Mouse (Mus musculus): Measurements from ENCODE around the gene Cdc42bpb. TPM values are rescaled to one million over a fixed set of nuclear protein-coding genes. Genes with fewer than 3 reads are reported as not detected.

Cdc42bpb gene
- polyA plus RNA-seq, 1 experiment from 2014 or later: 35.3 TPM

GRCm38 (mm10) chr12:111396997-111397396, 19.5 kb upstream of the Cdc42bpb start:
- Histone ChIP-seq H3K27me3 (replicated peaks; ENCODE audit: control insufficient read depth, insufficient read depth, low read length) (no peaks in the 10 kb centered on the region), H3K9me3 (ENCODE audit: control insufficient read depth, low read length) (no peaks in the 10 kb centered on the region), H3K4me2 (ENCODE audit: low read length) (no peak overlapping the region), H3K27ac (ENCODE audit: low read depth, low read length) (no peak overlapping the region), H3K9ac (ENCODE audit: low read depth, low read length) (no peak overlapping the region), H3K4me1 (ENCODE audit: control insufficient read depth, insufficient read depth, low read depth, low read length) (no peaks in the 10 kb centered on the region), H3K36me3 (ENCODE audit: control insufficient read depth, insufficient read depth, low read length) (no peaks in the 10 kb centered on the region), H3K4me3 (ENCODE audit: low read length) (no peak overlapping the region)
- WGBS: 83% methylated on average over 5 of the region's 5 CpGs
- no peak for ATAC-seq

GRCm38 (mm10) chr12:111394008-111394407, 16.5 kb upstream of the Cdc42bpb start:
- Histone ChIP-seq H3K9ac (ENCODE audit: low read depth, low read length) (no peak overlapping the region), H3K9me3 (ENCODE audit: control insufficient read depth, low read length) (no peaks in the 10 kb centered on the region), H3K36me3 (ENCODE audit: control insufficient read depth, insufficient read depth, low read length) (no peaks in the 10 kb centered on the region), H3K4me3 (ENCODE audit: low read length) (no peak overlapping the region), H3K27me3 (replicated peaks; ENCODE audit: control insufficient read depth, insufficient read depth, low read length) (no peaks in the 10 kb centered on the region), H3K4me1 (ENCODE audit: control insufficient read depth, insufficient read depth, low read depth, low read length) (no peaks in the 10 kb centered on the region), H3K4me2 (ENCODE audit: low read length) (no peak overlapping the region), H3K27ac (ENCODE audit: low read depth, low read length) (no peak overlapping the region)
- ATAC-seq: no peak
- WGBS: 86% methylated on average over 6 of the region's 6 CpGs

GRCm38 (mm10) chr12:111387146-111387545, 9.6 kb upstream of the Cdc42bpb start:
- Histone ChIP-seq H3K27ac (ENCODE audit: low read depth, low read length) (no peak overlapping the region), H3K9ac (ENCODE audit: low read depth, low read length) (no peak overlapping the region), H3K36me3 (ENCODE audit: control insufficient read depth, insufficient read depth, low read length) (no peaks in the 10 kb centered on the region), H3K27me3 (replicated peaks; ENCODE audit: control insufficient read depth, insufficient read depth, low read length) (no peaks in the 10 kb centered on the region), H3K4me3 (ENCODE audit: low read length) (no peak overlapping the region), H3K9me3 (ENCODE audit: control insufficient read depth, low read length) (no peaks in the 10 kb centered on the region), H3K4me2 (ENCODE audit: low read length) (no peak overlapping the region), H3K4me1 (ENCODE audit: control insufficient read depth, insufficient read depth, low read depth, low read length) (no peaks in the 10 kb centered on the region)
- no peak for ATAC-seq
- WGBS: 89% methylated on average over 4 of the region's 4 CpGs

GRCm38 (mm10) chr12:111386642-111387120, 9.2 kb upstream of the Cdc42bpb start:
- Histone ChIP-seq H3K27me3 (replicated peaks; ENCODE audit: control insufficient read depth, insufficient read depth, low read length) (no peaks in the 10 kb centered on the region), H3K9me3 (ENCODE audit: control insufficient read depth, low read length) (no peaks in the 10 kb centered on the region), H3K9ac (ENCODE audit: low read depth, low read length) (no peak overlapping the region), H3K27ac (ENCODE audit: low read depth, low read length) (no peak overlapping the region), H3K4me3 (ENCODE audit: low read length) (no peak overlapping the region), H3K4me2 (ENCODE audit: low read length) (no peak overlapping the region), H3K36me3 (ENCODE audit: control insufficient read depth, insufficient read depth, low read length) (no peaks in the 10 kb centered on the region), H3K4me1 (ENCODE audit: control insufficient read depth, insufficient read depth, low read depth, low read length) (no peaks in the 10 kb centered on the region)
- 57% methylated on average over 8 of the region's 8 CpGs for WGBS
- no peak for ATAC-seq

- Histone ChIP-seq H3K9ac (ENCODE audit: low read depth, low read length) (no peak overlapping the region), H3K4me1 (ENCODE audit: control insufficient read depth, insufficient read depth, low read depth, low read length) (no peaks in the 10 kb centered on the region), H3K9me3 (ENCODE audit: control insufficient read depth, low read length) (no peaks in the 10 kb centered on the region), H3K27ac (ENCODE audit: low read depth, low read length) (no peak overlapping the region), H3K27me3 (replicated peaks; ENCODE audit: control insufficient read depth, insufficient read depth, low read length) (no peaks in the 10 kb centered on the region), H3K36me3 (ENCODE audit: control insufficient read depth, insufficient read depth, low read length) (no peaks in the 10 kb centered on the region), H3K4me3 (ENCODE audit: low read length) (no peak overlapping the region), H3K4me2 (ENCODE audit: low read length) (no peak overlapping the region)
- WGBS: 91% methylated on average over 13 of the region's 13 CpGs
- ATAC-seq: no peak
Measured at GRCm38 (mm10) chr12:111385883-111386641, 8.5 kb upstream of the Cdc42bpb start.

- 71% methylated on average over 12 of the region's 12 CpGs for WGBS
- H3K27me3 ChIP-seq (replicated peaks; ENCODE audit: control insufficient read depth, insufficient read depth, low read length): no peaks in the 10 kb centered on the region
- no peak overlapping the region for H3K9ac ChIP-seq (ENCODE audit: low read depth, low read length)
Measured at GRCm38 (mm10) chr12:111378812-111379211, 1.3 kb upstream of the Cdc42bpb start.

GRCm38 (mm10) chr12:111377986-111378490, 520 bp upstream of the Cdc42bpb start:
- Histone ChIP-seq H3K9ac (ENCODE audit: low read depth, low read length) (peak overlapping the region; percentile 97), H3K4me2 (ENCODE audit: low read length) (peak overlapping the region; percentile 85), H3K36me3 (ENCODE audit: control insufficient read depth, insufficient read depth, low read length) (no peaks in the 10 kb centered on the region), H3K27ac (ENCODE audit: low read depth, low read length) (peak overlapping the region; percentile 96), H3K9me3 (ENCODE audit: control insufficient read depth, low read length) (no peaks in the 10 kb centered on the region), H3K27me3 (replicated peaks; ENCODE audit: control insufficient read depth, insufficient read depth, low read length) (no peaks in the 10 kb centered on the region), H3K4me3 (ENCODE audit: low read length) (peak overlapping the region; percentile 100), H3K4me1 (ENCODE audit: control insufficient read depth, insufficient read depth, low read depth, low read length) (peaks cover 22% of the 10 kb centered on the region)
- 0% methylated on average over 30 of the region's 32 CpGs for WGBS
- peak; percentile 78 for ATAC-seq

More at GRCm38 (mm10) chr12:111378812-111379211, 1.3 kb upstream of the Cdc42bpb start:
- peak overlapping the region; percentile 85 for H3K4me2 ChIP-seq (ENCODE audit: low read length)
- ATAC-seq: no peak
- no peaks in the 10 kb centered on the region for H3K9me3 ChIP-seq (ENCODE audit: control insufficient read depth, low read length)
- H3K36me3 ChIP-seq (ENCODE audit: control insufficient read depth, insufficient read depth, low read length): no peaks in the 10 kb centered on the region
- peak overlapping the region; percentile 100; the same call in 1 of the 2 replicates for H3K4me3 ChIP-seq (ENCODE audit: low read length)
- no peak overlapping the region; the same call in 1 of the 2 replicates for H3K27ac ChIP-seq (ENCODE audit: low read depth, low read length)
- peaks cover 22% of the 10 kb centered on the region for H3K4me1 ChIP-seq (ENCODE audit: control insufficient read depth, insufficient read depth, low read depth, low read length)

GRCm38 (mm10) chr12:111376826-111377331, 639 bp downstream of the Cdc42bpb start:
- H3K4me2 ChIP-seq (ENCODE audit: low read length): peak overlapping the region; percentile 85
- H3K27ac ChIP-seq (ENCODE audit: low read depth, low read length): peak overlapping the region; percentile 96
- H3K4me3 ChIP-seq (ENCODE audit: low read length): peak overlapping the region; percentile 100
- ATAC-seq: peak; percentile 24; the same call in 1 of the 2 replicates
- H3K4me1 ChIP-seq (ENCODE audit: control insufficient read depth, insufficient read depth, low read depth, low read length): peaks cover 22% of the 10 kb centered on the region
- no peaks in the 10 kb centered on the region for H3K27me3 ChIP-seq (replicated peaks; ENCODE audit: control insufficient read depth, insufficient read depth, low read length)
- H3K9ac ChIP-seq (ENCODE audit: low read depth, low read length): peak overlapping the region; percentile 97
- WGBS: under 1% methylated on average over 33 of the region's 49 CpGs
- no peaks in the 10 kb centered on the region for H3K9me3 ChIP-seq (ENCODE audit: control insufficient read depth, low read length)
- no peaks in the 10 kb centered on the region for H3K36me3 ChIP-seq (ENCODE audit: control insufficient read depth, insufficient read depth, low read length)

GRCm38 (mm10) chr12:111376053-111376452, 1.5 kb downstream of the Cdc42bpb start:
- ATAC-seq: no peak
- H3K4me2 ChIP-seq (ENCODE audit: low read length): peak overlapping the region; percentile 85
- no peak overlapping the region for H3K27ac ChIP-seq (ENCODE audit: low read depth, low read length)
- H3K4me3 ChIP-seq (ENCODE audit: low read length): peak overlapping the region; percentile 100
- 34% methylated on average over 6 of the region's 6 CpGs for WGBS
- no peaks in the 10 kb centered on the region for H3K36me3 ChIP-seq (ENCODE audit: control insufficient read depth, insufficient read depth, low read length)
- H3K9me3 ChIP-seq (ENCODE audit: control insufficient read depth, low read length): no peaks in the 10 kb centered on the region
- no peaks in the 10 kb centered on the region for H3K27me3 ChIP-seq (replicated peaks; ENCODE audit: control insufficient read depth, insufficient read depth, low read length)
- H3K9ac ChIP-seq (ENCODE audit: low read depth, low read length): peak overlapping the region; percentile 97
- H3K4me1 ChIP-seq (ENCODE audit: control insufficient read depth, insufficient read depth, low read depth, low read length): peaks cover 22% of the 10 kb centered on the region

All from hindbrain, embryonic 16.5 days (tissue).